Mouse (Mus musculus) CH12.LX (cell line): ENCODE data around the gene Rhpn2. TPM values are rescaled to one million over a fixed set of nuclear protein-coding genes. Genes with fewer than 3 reads are reported as not detected.

Experiments used
- DNase-seq: peaks from one replicate; pipeline ENCODE4 v3.0.0-alpha.2; 2013; ENCODE audit errors: extremely low read depth
- H3K27ac ChIP-seq: 2 replicates; pipeline ENCODE4 v1.5.1; 2012; ENCODE audit warnings: low read depth, mild to moderate bottlenecking, control low read depth, moderate library complexity; ENCODE audit not compliant: insufficient read depth
- H3K27me3 ChIP-seq: replicated peaks from 2 replicates; pipeline ENCODE3; 2012; ENCODE audit warnings: inconsistent platforms
- H3K36me3 ChIP-seq, 2 experiments: replicated peaks in 1 of 2; 2 replicates each; pipeline versions ENCODE3 to v1.6.1; 2012; ENCODE audit warnings: inconsistent platforms in 1 of 2, low read length in 1 of 2, mild to moderate bottlenecking in 1 of 2, mixed read lengths in 1 of 2, moderate library complexity in 1 of 2; ENCODE audit not compliant: control insufficient read depth in 1 of 2, insufficient read depth in 1 of 2
- H3K4me1 ChIP-seq, 2 experiments: 2 replicates each; pipeline ENCODE4 v1.6.1; 2012; ENCODE audit warnings: inconsistent platforms in 1 of 2, moderate library complexity in 1 of 2; ENCODE audit not compliant: insufficient read depth in 2 of 2, control insufficient read depth in 1 of 2
- H3K4me2 ChIP-seq: 2 replicates; pipeline ENCODE4 v1.6.1; 2012; ENCODE audit warnings: low read depth, mild to moderate bottlenecking, control low read depth; ENCODE audit not compliant: poor library complexity, insufficient read depth, severe bottlenecking
- H3K4me3 ChIP-seq, 3 experiments: fragments of 150-350 bp in 1 of 3; sonication (generic) in 1 of 3; replicated peaks in 1 of 3; 2 replicates each; pipeline versions ENCODE3 to v1.5.1; 2011 to 2012; ENCODE audit warnings: low read depth in 2 of 3, low read length in 2 of 3, mild to moderate bottlenecking in 2 of 3, moderate library complexity in 2 of 3, control low read depth in 1 of 3, improper control_type of control experiment in 1 of 3, inconsistent platforms in 1 of 3, mixed read lengths in 1 of 3; ENCODE audit not compliant: poor library complexity in 1 of 3
- H3K79me2 ChIP-seq: replicated peaks from 2 replicates; pipeline ENCODE4 v1.6.1; 2012; ENCODE audit warnings: mild to moderate bottlenecking, moderate library complexity; ENCODE audit not compliant: control insufficient read depth, poor library complexity, insufficient read depth, severe bottlenecking; ENCODE audit errors: extremely low read depth
- H3K9ac ChIP-seq: 2 replicates; pipeline ENCODE4 v1.6.1; 2012; ENCODE audit warnings: low read depth, mild to moderate bottlenecking, control low read depth, moderate library complexity; ENCODE audit not compliant: insufficient read depth
- H3K9me3 ChIP-seq: replicated peaks from 2 replicates; pipeline ENCODE3; 2012; ENCODE audit warnings: low read length, inconsistent platforms, mixed read lengths
- BHLHE40 ChIP-seq: IDR thresholded peaks from 2 replicates; pipeline ENCODE4 v1.6.1; 2011; ENCODE audit warnings: mild to moderate bottlenecking, low read depth, low read length, improper control_type of control experiment
- CHD2 ChIP-seq: IDR thresholded peaks from 2 replicates; pipeline ENCODE4 v1.6.1; 2011; ENCODE audit warnings: low read length, improper control_type of control experiment
- E2F4 ChIP-seq: IDR thresholded peaks from 2 replicates; pipeline ENCODE4 v1.6.1; 2011; ENCODE audit warnings: low read depth, low read length, improper control_type of control experiment; ENCODE audit not compliant: insufficient replicate concordance
- EP300 ChIP-seq: IDR thresholded peaks from 2 replicates; pipeline ENCODE4 v1.6.1; 2011; ENCODE audit warnings: low read length, improper control_type of control experiment
- ETS1 ChIP-seq: conservative IDR thresholded peaks from 2 replicates; pipeline ENCODE4 v1.6.1; 2012; ENCODE audit warnings: low read depth, mild to moderate bottlenecking, inconsistent platforms, low read length, improper control_type of control experiment, moderate library complexity
- HCFC1 ChIP-seq: IDR thresholded peaks from 2 replicates; pipeline ENCODE4 v1.6.1; 2012; ENCODE audit warnings: low read depth, mild to moderate bottlenecking, inconsistent platforms, low read length, improper control_type of control experiment
- IRF4 ChIP-seq: IDR thresholded peaks from 2 replicates; pipeline ENCODE4 v1.6.1; 2014; ENCODE audit warnings: low read depth, mild to moderate bottlenecking, inconsistent platforms, low read length, improper control_type of control experiment
- JUN ChIP-seq: IDR thresholded peaks from 2 replicates; pipeline ENCODE4 v1.6.1; 2011; ENCODE audit warnings: low read depth, mild to moderate bottlenecking, low read length, improper control_type of control experiment, moderate library complexity; ENCODE audit not compliant: insufficient read depth
- JUND ChIP-seq: conservative IDR thresholded peaks from 2 replicates; pipeline ENCODE4 v1.6.1; 2011; ENCODE audit warnings: low read depth, low read length, improper control_type of control experiment
- KAT2A ChIP-seq: IDR thresholded peaks from 2 replicates; pipeline ENCODE4 v1.6.1; 2012; ENCODE audit warnings: low read length, improper control_type of control experiment, inconsistent platforms; ENCODE audit not compliant: insufficient replicate concordance
- MAFK ChIP-seq: IDR thresholded peaks from 2 replicates; pipeline ENCODE4 v1.6.1; 2011; ENCODE audit warnings: low read length, improper control_type of control experiment; ENCODE audit not compliant: insufficient replicate concordance
- MEF2A ChIP-seq: IDR thresholded peaks from 2 replicates; pipeline ENCODE4 v1.6.1; 2014; ENCODE audit warnings: low read depth, mild to moderate bottlenecking, inconsistent platforms, low read length, improper control_type of control experiment, borderline replicate concordance
- MXI1 ChIP-seq: IDR thresholded peaks from 2 replicates; pipeline ENCODE4 v1.6.1; 2011; ENCODE audit warnings: mild to moderate bottlenecking, low read depth, low read length, improper control_type of control experiment
- MYC ChIP-seq: IDR thresholded peaks from 2 replicates; pipeline ENCODE4 v1.6.1; 2011; ENCODE audit warnings: low read depth, mild to moderate bottlenecking, improper control_type of control experiment, low read length
- NELFE ChIP-seq: IDR thresholded peaks from 2 replicates; pipeline ENCODE4 v1.6.1; 2011; ENCODE audit warnings: low read depth, low read length, improper control_type of control experiment
- NRF1 ChIP-seq: IDR thresholded peaks from 2 replicates; pipeline ENCODE4 v1.6.1; 2014; ENCODE audit warnings: low read depth, mild to moderate bottlenecking, inconsistent platforms, low read length, improper control_type of control experiment, moderate library complexity
- PAX5 ChIP-seq: IDR thresholded peaks from 2 replicates; pipeline ENCODE4 v1.6.1; 2012; ENCODE audit warnings: low read length, inconsistent platforms, mixed read lengths
- POLR2AphosphoS2 ChIP-seq: IDR thresholded peaks from 2 replicates; pipeline ENCODE4 v1.6.1; 2011; ENCODE audit warnings: low read depth, low read length, improper control_type of control experiment
- RAD21 ChIP-seq: IDR thresholded peaks from 2 replicates; pipeline ENCODE4 v1.6.1; 2011; ENCODE audit warnings: low read depth, mild to moderate bottlenecking, low read length, improper control_type of control experiment, moderate library complexity
- SIN3A ChIP-seq: IDR thresholded peaks from 2 replicates; pipeline ENCODE4 v1.6.1; 2012; ENCODE audit warnings: low read length, improper control_type of control experiment, inconsistent platforms
- SMC3 ChIP-seq: IDR thresholded peaks from 2 replicates; pipeline ENCODE4 v1.6.1; 2011; ENCODE audit warnings: low read depth, low read length, improper control_type of control experiment
- UBTF ChIP-seq: IDR thresholded peaks from 2 replicates; pipeline ENCODE4 v1.6.1; 2012; ENCODE audit warnings: low read depth, mild to moderate bottlenecking, inconsistent platforms, low read length, improper control_type of control experiment, moderate library complexity
- USF1 ChIP-seq: IDR thresholded peaks from 2 replicates; pipeline ENCODE4 v1.6.1; 2014; ENCODE audit warnings: low read depth, mild to moderate bottlenecking, inconsistent platforms, low read length, improper control_type of control experiment
- USF2 ChIP-seq: conservative IDR thresholded peaks from 2 replicates; pipeline ENCODE4 v1.6.1; 2011; ENCODE audit warnings: low read depth, low read length, improper control_type of control experiment
- ZMIZ1 ChIP-seq: IDR thresholded peaks from 2 replicates; pipeline ENCODE4 v1.6.1; 2012; ENCODE audit warnings: low read depth, mild to moderate bottlenecking, inconsistent platforms, low read length, improper control_type of control experiment
- ZNF384 ChIP-seq: IDR thresholded peaks from 2 replicates; pipeline ENCODE4 v1.6.1; 2012; ENCODE audit warnings: low read depth, low read length, improper control_type of control experiment, inconsistent platforms
- dilution Hi-C: fragments of 300-500 bp; cut with MboI; formaldehyde crosslinking; loops from 2 replicates; pipeline ENCODE4 v1.14.3; 2020; ENCODE audit warnings: low sequenced_read_pairs; ENCODE audit not compliant: extremely low pct_unique_long_range_greater_than_20kb, extremely low pct_ligation_motif_present
- in situ Hi-C: fragments of 300-500 bp; cut with MboI; formaldehyde crosslinking; loops from 3 replicates; pipeline ENCODE4 v1.14.3; 2019; ENCODE audit warnings: low sequenced_read_pairs, low pct_ligation_motif_present, low pct_unique_long_range_greater_than_20kb, mixed read lengths
- polyA plus RNA-seq: library from polyadenylated mRNA; unstranded; fragments of >175 nt; gene quantifications from 2 replicates; pipeline ENCODE4 v1.2.1, GENCODE M21; 2012; ENCODE audit warnings: low read depth; ENCODE audit not compliant: insufficient read length
- total RNA-seq, 2 experiments: library from RNA; depleted of rRNA; stranded (reverse); fragments of 300-350 nt in 1 of 2; fragments of >200 nt in 1 of 2; gene quantifications; 2 replicates each; pipeline ENCODE4 v1.2.3; 2012 to 2014

The Rhpn2 gene
- total and polyA plus RNA-seq, 3 experiments, result 0.13 to 0.63 (median 0.17) TPM

- TF ChIP-seq IRF4, result no peak
- no peak for TF ChIP-seq MAFK
- TF ChIP-seq MYC, result no peak
- TF ChIP-seq SMC3, result no peak
- no peak for TF ChIP-seq NRF1
- TF ChIP-seq SIN3A, result no peak
- TF ChIP-seq USF2, result no peak
- TF ChIP-seq MEF2A, result no peak
- TF ChIP-seq HCFC1, result no peak
- no peak for TF ChIP-seq NELFE
- TF ChIP-seq KAT2A, result no peak
- no peak for TF ChIP-seq USF1
- no peak for TF ChIP-seq POLR2AphosphoS2
- TF ChIP-seq JUND, result no peak
- TF ChIP-seq, all 38 proteins: peak for 0
- dilution Hi-C loops (no loop called here), in situ Hi-C loops (no loop called here)
- H3K4me2 ChIP-seq, result no peak overlapping the region
- peaks cover 18 to 58% of the 10 kb centered on the region in 2 experiments for H3K36me3 ChIP-seq
- no peaks in the 10 kb centered on the region for H3K9me3 ChIP-seq
- H3K9ac ChIP-seq, result no peak overlapping the region
- H3K27me3 ChIP-seq, result no peaks in the 10 kb centered on the region
- no peak overlapping the region for H3K27ac ChIP-seq
- DNase-seq, result no peak
- H3K4me1 ChIP-seq, result peaks cover 2 to 38% of the 10 kb centered on the region in 2 experiments; a peak in 3 of 4 replicates
- H3K79me2 ChIP-seq, result no peaks in the 10 kb centered on the region
- peak overlapping the region in 1 of 3 experiments; percentile 37 for H3K4me3 ChIP-seq
Observed at GRCm38 (mm10) chr7:35416654-35416948, 82.6 kb downstream of the Rhpn2 start.

GRCm38 (mm10) chr7:35423071-35423470, 89.1 kb downstream of the Rhpn2 start:
- H3K9ac ChIP-seq, result no peak overlapping the region
- DNase-seq, result no peak
- H3K36me3 ChIP-seq, result peaks cover 45 to 74% of the 10 kb centered on the region in 2 experiments
- no peaks in the 10 kb centered on the region for H3K79me2 ChIP-seq
- no peak overlapping the region for H3K27ac ChIP-seq
- in situ Hi-C loops (no loop called here), dilution Hi-C loops (no loop called here)
- TF ChIP-seq CHD2 (no peak), EP300 (no peak), E2F4 (no peak), IRF4 (no peak), ETS1 (no peak), NRF1 (no peak), SIN3A (no peak), BHLHE40 (no peak), ZNF384 (no peak), JUN (no peak), JUND (no peak), PAX5 (no peak), MXI1 (no peak), USF1 (no peak), ZMIZ1 (no peak), RAD21 (no peak), HCFC1 (no peak), MYC (no peak), UBTF (no peak), POLR2AphosphoS2 (no peak)
- H3K4me3 ChIP-seq, result no peak overlapping the region
- H3K9me3 ChIP-seq, result no peaks in the 10 kb centered on the region
- H3K27me3 ChIP-seq, result no peaks in the 10 kb centered on the region
- H3K4me2 ChIP-seq, result no peak overlapping the region
- H3K4me1 ChIP-seq, result peaks cover 0 to 9% of the 10 kb centered on the region in 2 experiments; a peak in 2 of 4 replicates
